Mouse (Mus musculus): ENCODE measurements at regions not wholly inside any gene's neighbourhood (a gene's known extent, or its start where the extent isn't known, plus 50 kb on each side); places are given as distances from the start of the nearest gene placed in this dataset.
A peak's percentile ranks its signal among the peaks of the same experiment; 100 is the strongest.

- no peak for DNase-seq (ENCODE audit: low spot score)
These were observed 349.5 kb downstream of the Slc4a3 start for GRCm38 (mm10) chr1:75895550-75895949.

- no peak for DNase-seq (ENCODE audit: low spot score)
These were observed 355.1 kb downstream of the Slc4a3 start for GRCm38 (mm10) chr1:75901146-75901545.

GRCm38 (mm10) chr1:75905699-75906470 lies 359.8 kb downstream of the Slc4a3 start:
- no peak for DNase-seq (ENCODE audit: low spot score)

GRCm38 (mm10) chr1:75915311-75915710 lies 369.2 kb downstream of the Slc4a3 start:
- DNase-seq (ENCODE audit: low spot score): no peak

GRCm38 (mm10) chr1:75916181-75916580 lies 370.1 kb downstream of the Slc4a3 start:
- no peak for DNase-seq (ENCODE audit: low spot score)

GRCm38 (mm10) chr1:75919134-75919533 lies 373.1 kb downstream of the Slc4a3 start:
- DNase-seq (ENCODE audit: low spot score): no peak

GRCm38 (mm10) chr1:75925046-75925445 lies 379.0 kb downstream of the Slc4a3 start:
- no peak for DNase-seq (ENCODE audit: low spot score)

- peak; percentile 98 for DNase-seq (ENCODE audit: low spot score)
These were observed 379.7 kb downstream of the Slc4a3 start for GRCm38 (mm10) chr1:75925802-75926201.

GRCm38 (mm10) chr1:75931852-75932251 lies 385.8 kb downstream of the Slc4a3 start:
- DNase-seq (ENCODE audit: low spot score): no peak

GRCm38 (mm10) chr1:75933831-75934230 lies 387.8 kb downstream of the Slc4a3 start:
- DNase-seq (ENCODE audit: low spot score): no peak

GRCm38 (mm10) chr1:75934761-75935160 lies 388.7 kb downstream of the Slc4a3 start:
- no peak for DNase-seq (ENCODE audit: low spot score)

GRCm38 (mm10) chr1:75935866-75936265 lies 389.8 kb downstream of the Slc4a3 start:
- DNase-seq (ENCODE audit: low spot score): no peak

- peak; percentile 41 for DNase-seq (ENCODE audit: low spot score)
These were observed 390.5 kb downstream of the Slc4a3 start for GRCm38 (mm10) chr1:75936596-75936995.

- no peak for DNase-seq (ENCODE audit: low spot score)
These were observed 391.3 kb downstream of the Slc4a3 start for GRCm38 (mm10) chr1:75937331-75937730.

- DNase-seq (ENCODE audit: low spot score): no peak
These were observed 400.3 kb downstream of the Slc4a3 start for GRCm38 (mm10) chr1:75946290-75946839.

GRCm38 (mm10) chr1:75978203-75978986 lies 432.3 kb downstream of the Slc4a3 start:
- DNase-seq (ENCODE audit: low spot score): no peak

GRCm38 (mm10) chr1:75983057-75983456 lies 437.0 kb downstream of the Slc4a3 start:
- DNase-seq (ENCODE audit: low spot score): no peak

- DNase-seq (ENCODE audit: low spot score): no peak
These were observed 437.4 kb downstream of the Slc4a3 start for GRCm38 (mm10) chr1:75983487-75983886.

- DNase-seq (ENCODE audit: low spot score): no peak
These were observed 442.4 kb downstream of the Slc4a3 start for GRCm38 (mm10) chr1:75988496-75988895.

- DNase-seq (ENCODE audit: low spot score): no peak
These were observed 446.0 kb downstream of the Slc4a3 start for GRCm38 (mm10) chr1:75992039-75992438.

GRCm38 (mm10) chr1:75997222-75997621 lies 451.2 kb downstream of the Slc4a3 start:
- DNase-seq (ENCODE audit: low spot score): no peak

GRCm38 (mm10) chr1:76001124-76001523 lies 455.1 kb downstream of the Slc4a3 start:
- no peak for DNase-seq (ENCODE audit: low spot score)

GRCm38 (mm10) chr1:76009601-76010000 lies 463.5 kb downstream of the Slc4a3 start:
- DNase-seq (ENCODE audit: low spot score): no peak
